Mouse (Mus musculus) stomach, postnatal 0 days (tissue): Measurements from ENCODE around the gene Gm42674.

Experiments
- CTCF ChIP-seq: IDR thresholded peaks from 2 replicates; pipeline ENCODE4 v1.5.1; 2016; ENCODE audit warnings: antibody characterized with exemption, low read depth, mild to moderate bottlenecking, moderate library complexity
- EP300 ChIP-seq: optimal IDR thresholded peaks from 2 replicates; pipeline ENCODE3; 2016; ENCODE audit warnings: antibody characterized with exemption

GRCm38 (mm10) chr3:90574691-90575090 is 27.0 kb upstream of the Gm42674 start:
- TF ChIP-seq EP300 (no peak), CTCF (no peak)
